Mouse (Mus musculus) heart, adult 2 months (tissue): Measurements from ENCODE around the gene Nt5e.

Source experiments
- CTCF ChIP-seq: fragments of 200-600 bp; IDR thresholded peaks from 2 replicates; pipeline ENCODE4 v1.8.1; 2022; ENCODE audit warnings: antibody characterized with exemption, mild to moderate bottlenecking, moderate library complexity
- POLR2A ChIP-seq: fragments of 200-500 bp; IDR thresholded peaks from 2 replicates; pipeline ENCODE4 v1.6.1; 2011; ENCODE audit warnings: mild to moderate bottlenecking, low read depth, low read length, control low read depth; ENCODE audit not compliant: insufficient read depth

DNA sequence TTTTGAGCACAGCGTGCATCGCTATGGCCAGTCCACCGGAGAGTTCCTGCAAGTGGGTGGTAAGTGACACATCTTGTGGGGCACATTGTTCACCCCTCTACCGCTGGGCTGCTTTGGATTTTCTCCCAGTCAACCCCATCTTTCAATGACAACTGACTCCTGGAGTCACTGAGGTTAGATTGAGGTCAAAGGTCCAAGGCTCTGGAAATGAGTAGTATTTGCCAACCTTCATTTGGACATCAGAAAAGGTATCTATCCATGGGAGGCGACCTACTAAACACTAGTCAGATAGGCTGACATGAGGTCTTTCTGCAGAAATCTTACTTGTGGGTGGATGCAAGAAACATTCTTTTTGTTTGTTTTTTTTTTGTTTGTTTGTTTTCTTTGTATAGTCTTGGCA is 40.3 kb downstream of the Nt5e start:
- no peak for TF ChIP-seq CTCF
- no peak for TF ChIP-seq POLR2A
